Mouse (Mus musculus) liver, embryonic 13.5 days (tissue): ENCODE data around the gene Gm21725. TPM values are rescaled to one million over a fixed set of nuclear protein-coding genes. Genes with fewer than 3 reads are reported as not detected.
"Not testable (repeated sequence)": the region's sequence is repeated elsewhere in the genome, so short reads cannot be mapped to it uniquely, and the experiment has no call there.

Source experiments
- ATAC-seq: fragments of 200-750 bp; cut with Nextera tagmentation; 2 replicates; pipeline ENCODE4 v1.8.0; 2017; ENCODE audit warnings: low read depth, mild to moderate bottlenecking, moderate number of reproducible peaks, moderate library complexity
- DNase-seq: peaks from one replicate; pipeline ENCODE4 v3.0.0; 2022
- H3K27ac ChIP-seq: fragments of 300-500 bp; sonication (generic); 2 replicates; pipeline ENCODE4 v1.5.1; 2015; ENCODE audit warnings: moderate library complexity, mild to moderate bottlenecking, inconsistent platforms
- H3K27me3 ChIP-seq: fragments of 300-500 bp; sonication (generic); 2 replicates; pipeline ENCODE4 v1.6.1; 2015; ENCODE audit warnings: mild to moderate bottlenecking, inconsistent platforms
- H3K36me3 ChIP-seq: fragments of 300-500 bp; sonication (generic); 2 replicates; pipeline ENCODE4 v1.6.1; 2015; ENCODE audit warnings: mild to moderate bottlenecking, inconsistent platforms
- H3K4me1 ChIP-seq: fragments of 300-500 bp; sonication (generic); replicated peaks from 2 replicates; pipeline ENCODE4 v1.6.1; 2015; ENCODE audit warnings: inconsistent platforms
- H3K4me2 ChIP-seq: fragments of 300-500 bp; sonication (generic); 2 replicates; pipeline ENCODE4 v1.6.1; 2015; ENCODE audit warnings: inconsistent platforms, mild to moderate bottlenecking, moderate library complexity
- H3K4me3 ChIP-seq: fragments of 300-500 bp; sonication (generic); replicated peaks from 2 replicates; pipeline ENCODE4 v1.5.1; 2015; ENCODE audit warnings: mild to moderate bottlenecking, inconsistent platforms
- H3K9ac ChIP-seq: fragments of 300-500 bp; sonication (generic); 2 replicates; pipeline ENCODE4 v1.6.1; 2015; ENCODE audit warnings: mild to moderate bottlenecking, inconsistent platforms
- H3K9me3 ChIP-seq: fragments of 300-500 bp; sonication (generic); replicated peaks from 2 replicates; pipeline ENCODE4 v1.6.1; 2016; ENCODE audit warnings: inconsistent platforms
- WGBS: fragments of 180-500 bp; shearing (Covaris S2); methylation state at CpG from one replicate; pipeline ENCODE4 v1.1.7; 2015; ENCODE audit not compliant: insufficient replicate concordance; 5-methylcytosine and 5-hydroxymethylcytosine counted together
- polyA plus RNA-seq: library from polyadenylated mRNA; unstranded; fragments of >200 nt; fragmentation: Nextera tagmentation; extraction: Ambion mirVana; gene quantifications from 2 replicates; pipeline ENCODE4 v1.2.1, GENCODE M21; 2015

Gene Gm21725
- not detected in 2 replicates for polyA plus RNA-seq

DNA sequence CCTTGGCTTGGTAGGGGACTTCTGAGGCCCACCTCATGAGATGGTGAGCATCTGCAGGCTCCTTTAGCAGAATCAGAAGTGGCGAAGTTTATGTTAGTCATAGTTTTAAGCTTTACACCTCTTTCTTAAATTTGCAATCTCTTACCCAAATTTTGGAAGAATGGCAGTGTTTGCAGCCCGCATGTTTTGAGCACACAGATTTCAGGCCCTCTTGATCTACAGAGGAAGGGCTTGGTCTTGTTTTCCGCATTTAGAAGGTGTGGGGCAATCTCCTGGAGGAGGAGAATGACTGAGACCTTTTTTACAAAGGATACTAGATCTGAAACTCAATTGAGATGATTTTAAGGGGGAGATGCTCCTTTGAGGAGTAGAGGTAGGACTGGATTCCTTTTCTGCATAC is at the start of gene Gm21725:
Gene Gm21725 (minus strand): TSS at position 101 of the 400 bp plus-strand sequence.
- no CpG with 5 or more reads among the region's 3 CpGs for WGBS
- ATAC-seq, H3K27me3 ChIP-seq: not testable (repeated sequence)

More for the DNA sequence above, at the start of gene Gm21725:
- H3K27ac ChIP-seq, H3K36me3 ChIP-seq, H3K4me1 ChIP-seq, H3K4me3 ChIP-seq, H3K9ac ChIP-seq, DNase-seq, H3K4me2 ChIP-seq, H3K9me3 ChIP-seq: not testable (repeated sequence)

Other genes with a start within 250 kb of the Gm21725 start
- not detected in 2 replicates for gene Gm21891, start 215.6 kb downstream of the Gm21725 start, polyA plus RNA-seq
- gene Gm21425, start 187.1 kb downstream of the Gm21725 start, polyA plus RNA-seq, result not detected in 2 replicates
- gene Gm21828, start 125.1 kb downstream of the Gm21725 start, polyA plus RNA-seq, result not detected in 2 replicates
- not detected in 2 replicates for gene Gm21440, start 96.7 kb downstream of the Gm21725 start, polyA plus RNA-seq
- not detected in 2 replicates for gene Gm21454, start 96.6 kb downstream of the Gm21725 start, polyA plus RNA-seq
- gene Gm21866, start 116.5 kb upstream of the Gm21725 start, polyA plus RNA-seq, result not detected in 2 replicates
- not detected in 2 replicates for gene Gm20773, start 145.0 kb upstream of the Gm21725 start, polyA plus RNA-seq